Mouse (Mus musculus) ES-E14 (cell line): ENCODE results near the gene Ccdc42. TPM values are rescaled to one million over a fixed set of nuclear protein-coding genes. Genes with fewer than 3 reads are reported as not detected.

ENCODE experiments used
- DNase-seq: peaks from one replicate; pipeline ENCODE4 v3.0.0-alpha.2; 2013; ENCODE audit warnings: low read depth, low spot score
- H3K27ac ChIP-seq: 2 replicates; pipeline ENCODE4 v1.5.1; 2012; ENCODE audit warnings: low read depth, mild to moderate bottlenecking, low read length, moderate library complexity, mixed read lengths; ENCODE audit not compliant: poor library complexity, insufficient read depth, severe bottlenecking
- H3K36me3 ChIP-seq: 2 replicates; pipeline ENCODE4 v1.6.1; 2012; ENCODE audit warnings: mild to moderate bottlenecking, low read length, moderate library complexity, mixed read lengths; ENCODE audit not compliant: control insufficient read depth, poor library complexity, insufficient read depth, severe bottlenecking
- H3K4me1 ChIP-seq, 2 experiments: fragments of 150-350 bp in 1 of 2; sonication (generic) in 1 of 2; 2 replicates each; pipeline ENCODE4 v1.6.1; 2012; ENCODE audit warnings: low read length in 2 of 2, mild to moderate bottlenecking in 1 of 2, mixed read lengths in 1 of 2; ENCODE audit not compliant: control insufficient read depth in 2 of 2, insufficient read depth in 2 of 2, poor library complexity in 1 of 2
- H3K4me3 ChIP-seq, 2 experiments: fragments of 150-350 bp in 1 of 2; sonication (generic) in 1 of 2; 2 replicates each; pipeline ENCODE4 v1.5.1; 2012; ENCODE audit warnings: low read length in 2 of 2, low read depth in 1 of 2, mild to moderate bottlenecking in 1 of 2, mixed read lengths in 1 of 2; ENCODE audit not compliant: insufficient read depth in 1 of 2, poor library complexity in 1 of 2, severe bottlenecking in 1 of 2
- H3K9ac ChIP-seq: 2 replicates; pipeline ENCODE4 v1.6.1; 2012; ENCODE audit warnings: low read depth, mild to moderate bottlenecking, low read length, mixed read lengths; ENCODE audit not compliant: poor library complexity, insufficient read depth, severe bottlenecking
- H3K9me3 ChIP-seq: fragments of 150-350 bp; sonication (generic); 2 replicates; pipeline ENCODE4 v1.6.1; 2012; ENCODE audit warnings: low read depth, mild to moderate bottlenecking, low read length; ENCODE audit not compliant: control insufficient read depth, insufficient read depth
- CHD2 ChIP-seq: IDR thresholded peaks from 2 replicates; pipeline ENCODE4 v1.6.1; 2014; ENCODE audit warnings: mild to moderate bottlenecking, low read depth, low read length, inconsistent platforms
- HCFC1 ChIP-seq: IDR thresholded peaks from 2 replicates; pipeline ENCODE4 v1.6.1; 2012; ENCODE audit warnings: low read length, inconsistent platforms, borderline replicate concordance; ENCODE audit not compliant: insufficient read depth
- MAFK ChIP-seq: IDR thresholded peaks from 2 replicates; pipeline ENCODE4 v1.6.1; 2014; ENCODE audit warnings: mild to moderate bottlenecking, low read depth, low read length, inconsistent platforms; ENCODE audit not compliant: insufficient read depth
- ZC3H11A ChIP-seq: IDR thresholded peaks from 2 replicates; pipeline ENCODE4 v1.6.1; 2012; ENCODE audit warnings: low read depth, mild to moderate bottlenecking, inconsistent platforms, low read length, borderline replicate concordance
- ZNF384 ChIP-seq: IDR thresholded peaks from 2 replicates; pipeline ENCODE4 v1.6.1; 2012; ENCODE audit warnings: low read depth, low read length, inconsistent platforms
- in situ Hi-C, 2 experiments: fragments of 600-800 bp; cut with MboI; formaldehyde crosslinking; loops; one replicate each; pipeline ENCODE4 v1.15.1; 2025; ENCODE audit warnings: low sequenced_read_pairs in 2 of 2, inconsistent platforms in 1 of 2; ENCODE audit not compliant: unreplicated experiment in 2 of 2
- total RNA-seq: library from RNA; depleted of rRNA; stranded (reverse); fragments of 300-350 nt; gene quantifications from 2 replicates; pipeline ENCODE4 v1.2.3, GENCODE M21; 2012

Ccdc42 gene
- total RNA-seq, 1 experiment = not detected

DNA sequence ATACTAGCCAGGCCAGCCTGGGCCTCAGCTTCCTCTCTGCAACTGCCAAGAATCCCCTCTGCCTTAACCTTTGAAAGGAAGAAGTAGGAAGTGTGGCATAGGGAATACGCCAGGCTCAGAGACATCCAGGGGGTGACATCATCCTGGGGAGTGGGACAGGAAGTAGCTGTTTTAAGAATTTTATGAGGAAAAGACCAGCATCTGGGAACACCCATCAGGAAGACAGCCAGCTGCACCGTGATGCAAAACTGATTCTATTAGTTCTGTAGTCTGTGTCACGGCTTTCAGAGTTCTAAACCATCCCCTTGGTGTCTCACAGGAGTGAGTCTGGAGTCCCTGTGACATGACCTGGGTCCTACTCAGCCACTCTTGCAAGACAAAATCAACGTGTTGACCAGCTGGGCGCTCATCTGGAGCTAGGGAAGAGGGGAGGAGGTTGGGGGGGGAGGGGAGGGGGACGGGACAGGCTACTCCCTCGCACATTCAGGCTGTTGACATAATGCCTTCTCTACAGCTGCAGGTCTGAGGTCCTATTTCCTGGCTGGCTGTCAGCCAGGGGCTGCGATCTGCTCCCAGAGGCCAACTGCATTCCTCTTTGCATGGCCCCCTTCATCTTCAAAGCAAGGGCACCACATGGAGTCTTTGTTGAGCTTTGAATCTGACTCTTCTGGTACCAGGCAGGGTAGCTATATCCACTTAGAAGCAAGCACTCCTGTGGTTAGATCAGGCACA is 15.5 kb downstream of the Ccdc42 start:
- Histone ChIP-seq H3K9me3 (0 out of 2 replicates have a peak, but pooled peaks cover 1% of the 10 kb centered on the region), H3K36me3 (no peaks in the 10 kb centered on the region), H3K4me1 (no peaks in the 10 kb centered on the region), H3K4me3 (no peak overlapping the region), H3K9ac (no peak overlapping the region), H3K27ac (no peak overlapping the region)
- in situ Hi-C loops = no loop called here
- DNase-seq = no peak
- TF ChIP-seq ZC3H11A (no peak), HCFC1 (no peak), ZNF384 (no peak), MAFK (no peak), CHD2 (no peak)

DNA sequence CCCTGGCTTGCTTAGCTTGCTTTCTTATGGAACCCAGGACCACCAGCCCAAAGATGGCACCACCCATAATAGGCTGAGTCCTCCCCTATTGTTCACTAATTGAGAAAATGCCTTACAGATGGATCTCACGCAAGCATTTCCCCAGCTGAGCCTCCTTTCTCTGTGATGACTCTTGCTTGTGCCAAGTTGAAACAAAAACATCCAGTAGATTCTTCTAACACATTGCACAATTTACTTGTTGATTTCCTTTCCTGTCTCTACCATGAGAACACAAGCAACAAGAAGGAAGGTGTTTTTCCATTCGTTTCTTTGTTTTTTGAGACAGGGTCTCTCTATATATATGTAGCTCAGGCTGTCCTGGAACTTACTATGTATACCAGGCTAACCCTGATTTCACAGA is 20.2 kb downstream of the Ccdc42 start:
- no peak overlapping the region for H3K27ac ChIP-seq
- no peak overlapping the region for H3K4me3 ChIP-seq

DNA sequence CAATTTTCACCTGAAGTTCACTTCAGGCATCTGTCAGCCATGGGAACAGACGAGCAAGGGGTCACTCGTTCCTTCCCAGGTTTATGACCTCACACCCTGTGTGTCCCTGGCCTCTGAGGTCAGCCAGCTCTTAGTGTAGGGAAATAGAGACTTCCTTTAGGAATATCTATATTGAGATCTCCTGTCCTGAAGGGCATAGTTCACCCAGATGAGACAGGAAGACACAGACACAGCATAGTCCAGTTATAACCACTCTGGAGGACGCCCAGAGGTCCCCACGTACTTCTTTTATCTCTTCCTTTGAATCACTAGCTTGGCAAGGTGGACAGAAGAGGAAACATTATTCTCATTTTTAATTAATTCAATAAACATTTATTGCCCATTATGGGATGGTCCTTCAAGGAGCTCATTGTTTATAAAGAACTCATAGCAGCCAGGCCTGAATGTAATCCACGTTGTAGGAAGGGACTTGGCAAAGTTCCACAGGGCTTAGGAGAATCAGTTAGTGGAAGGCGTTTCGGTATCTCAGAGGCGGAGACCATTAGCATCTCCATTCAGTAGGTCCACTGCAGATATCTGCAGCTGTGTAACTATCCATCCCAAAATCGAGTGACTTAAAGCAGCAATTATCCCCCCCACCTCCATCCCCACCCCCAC is 23.2 kb downstream of the Ccdc42 start:
- in situ Hi-C loops = no loop called here
- H3K4me1 ChIP-seq = no peaks in the 10 kb centered on the region
- no peak for DNase-seq

More for the DNA sequence above, 20.2 kb downstream of the Ccdc42 start:
- Histone ChIP-seq H3K36me3 (no peaks in the 10 kb centered on the region), H3K9me3 (0 out of 2 replicates have a peak, but pooled peaks cover 1% of the 10 kb centered on the region), H3K9ac (no peak overlapping the region), H3K4me1 (no peaks in the 10 kb centered on the region)
- no peak for TF ChIP-seq ZC3H11A
- TF ChIP-seq ZNF384 = no peak
- no peak for TF ChIP-seq MAFK
- TF ChIP-seq CHD2 = no peak
- no peak for TF ChIP-seq HCFC1
- in situ Hi-C loops = no loop called here
- no peak for DNase-seq

DNA sequence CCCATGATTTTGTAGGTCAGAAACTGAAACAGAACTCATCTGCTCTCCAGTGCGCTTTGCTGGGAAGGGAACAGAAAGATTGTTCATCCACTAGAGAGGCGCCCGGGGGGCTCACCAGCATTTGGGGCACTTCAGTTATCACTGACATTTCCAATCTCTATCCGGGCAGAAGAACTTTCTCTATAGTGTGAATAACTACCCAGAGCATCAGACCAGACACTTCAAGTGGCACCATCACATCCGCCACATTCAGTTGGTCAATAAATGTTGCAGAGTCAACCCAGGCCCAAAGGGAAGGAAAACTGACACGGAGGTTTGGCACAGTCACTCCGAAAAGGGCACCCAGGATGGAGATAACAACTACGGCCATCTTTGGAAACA is 23.7 kb downstream of the Ccdc42 start:
- H3K36me3 ChIP-seq = no peaks in the 10 kb centered on the region
- in situ Hi-C loops = no loop called here
- no peak overlapping the region for H3K4me3 ChIP-seq
- no peak for TF ChIP-seq CHD2
- TF ChIP-seq ZC3H11A = no peak
- TF ChIP-seq ZNF384 = no peak
- no peak overlapping the region for H3K27ac ChIP-seq
- no peak overlapping the region for H3K9ac ChIP-seq
- no peaks in the 10 kb centered on the region for H3K4me1 ChIP-seq
- no peak for DNase-seq
- H3K9me3 ChIP-seq = no peaks in the 10 kb centered on the region

More for the DNA sequence above, 23.2 kb downstream of the Ccdc42 start:
- TF ChIP-seq CHD2 (no peak), MAFK (no peak), HCFC1 (no peak), ZNF384 (no peak), ZC3H11A (no peak)
- Histone ChIP-seq H3K4me3 (no peak overlapping the region), H3K27ac (no peak overlapping the region), H3K9ac (no peak overlapping the region), H3K36me3 (no peaks in the 10 kb centered on the region), H3K9me3 (no peaks in the 10 kb centered on the region)
